Comparison of ENCODE assay signal across 27 mouse cellular contexts in the genomic region with DNA sequence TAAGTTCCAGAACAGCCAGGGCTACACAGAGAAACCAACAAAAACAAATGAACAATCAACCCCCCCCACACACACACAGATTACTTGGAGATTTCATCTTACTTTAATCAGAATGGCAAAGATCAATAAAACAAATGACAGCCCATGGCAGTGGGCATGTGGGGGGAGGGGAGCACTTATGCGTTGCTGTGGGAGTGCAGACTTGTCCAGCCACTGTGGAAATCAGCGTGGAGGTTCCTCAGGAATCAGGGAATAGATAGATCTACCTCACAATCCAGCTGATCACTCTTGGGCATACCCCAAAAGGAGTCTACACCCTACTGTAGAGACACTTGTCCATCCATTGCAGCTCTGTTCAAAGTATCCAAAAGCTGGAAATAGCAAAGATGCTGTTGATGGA. TPM values are rescaled to one million over a fixed set of nuclear protein-coding genes. Genes with fewer than 3 reads are reported as not detected.
DNase-seq lines count a peak whose midpoint lies in the region; ATAC-seq and TF ChIP-seq lines count a peak whose summit lies in the region.
"Had no signal": no experiment of that assay in that cellular context is flagged by ENCODE, and none has a peak within 500 bp of the region (broad histone marks: within the 10 kb centered on the region; RNA-seq: fewer than 3 reads in every experiment).

No protein-coding gene starts in this region.

- TF ChIP-seq CTCF in lung, adult 2 months (IDR thresholded peaks at IDR 0.05; ENCODE audit: insufficient read depth, low read length), result no peak
- no peak for TF ChIP-seq CTCF in embryonic fibroblast, embryonic 13.5 days (IDR thresholded peaks at IDR 0.05; ENCODE audit: borderline replicate concordance, insufficient read depth, low read length)

- ATAC-seq in forebrain, embryonic 11.5 days (replicated peaks; ENCODE audit: low FRiP score), result no peak
- no peak for ATAC-seq in forebrain, embryonic 13.5 days
- ATAC-seq: activated CD4-positive, CD25-positive, alpha-beta regulatory T cell, adult 4 months; CD4-positive, CD25-positive, alpha-beta regulatory T cell, adult 4 months; forebrain, embryonic 14.5 days; forebrain, embryonic 16.5 days; Patski had no signal

- H3K4me3 ChIP-seq in forebrain, embryonic 11.5 days (ENCODE audit: low read depth, low read length), result no peak overlapping the region
- no peak overlapping the region for H3K4me3 ChIP-seq in forebrain, embryonic 13.5 days
- H3K4me3 ChIP-seq in lung, adult 2 months (replicated peaks; ENCODE audit: extremely low read depth, low read depth, low read length), result no peak overlapping the region
- no peak overlapping the region for H3K4me3 ChIP-seq in embryonic fibroblast, embryonic 13.5 days (ENCODE audit: insufficient read depth, low read length)
- H3K4me3 ChIP-seq: embryonic facial prominence, embryonic 10.5 days; embryonic facial prominence, embryonic 12.5 days; erythroblast, embryonic 14.5 days; forebrain, embryonic 10.5 days had no signal

- WGBS in forebrain, embryonic 11.5 days, result 66% methylated on average over 2 of the region's 2 CpGs
- 63% methylated on average over 2 of the region's 2 CpGs for WGBS in forebrain, embryonic 13.5 days
- WGBS in lung, adult 2 months, result 53% methylated on average over 2 of the region's 2 CpGs

- H3K36me3 ChIP-seq in forebrain, embryonic 11.5 days (ENCODE audit: control insufficient read depth, insufficient read depth, low read length), result no peaks in the 10 kb centered on the region
- H3K36me3 ChIP-seq in forebrain, embryonic 13.5 days (ENCODE audit: poor library complexity, severe bottlenecking), result no peaks in the 10 kb centered on the region
- H3K36me3 ChIP-seq: forebrain, embryonic 10.5 days; G1E had no signal

- H3K4me2 ChIP-seq in forebrain, embryonic 11.5 days (ENCODE audit: low read depth, low read length, severe bottlenecking), result no peak overlapping the region
- no peak overlapping the region for H3K4me2 ChIP-seq in forebrain, embryonic 13.5 days
- H3K4me2 ChIP-seq: embryonic facial prominence, embryonic 12.5 days had no signal

- no peak overlapping the region for H3K27ac ChIP-seq in forebrain, embryonic 11.5 days (ENCODE audit: low read depth, low read length)
- H3K27ac ChIP-seq in forebrain, embryonic 13.5 days, result no peak overlapping the region
- H3K27ac ChIP-seq in embryonic fibroblast, embryonic 13.5 days (ENCODE audit: insufficient read depth, low read length), result no peak overlapping the region
- H3K27ac ChIP-seq: embryonic facial prominence, embryonic 10.5 days; embryonic facial prominence, embryonic 12.5 days; forebrain, embryonic 10.5 days had no signal

- no peaks in the 10 kb centered on the region for H3K9me3 ChIP-seq in forebrain, embryonic 11.5 days (ENCODE audit: control insufficient read depth, low read length)
- no peaks in the 10 kb centered on the region for H3K9me3 ChIP-seq in forebrain, embryonic 13.5 days (replicated peaks)
- H3K9me3 ChIP-seq: embryonic facial prominence, embryonic 10.5 days; embryonic facial prominence, embryonic 12.5 days; forebrain, embryonic 10.5 days; G1E had no signal

- H3K9ac ChIP-seq in forebrain, embryonic 11.5 days (ENCODE audit: low read length), result no peak overlapping the region
- no peak overlapping the region for H3K9ac ChIP-seq in forebrain, embryonic 13.5 days
- H3K9ac ChIP-seq: embryonic facial prominence, embryonic 12.5 days had no signal

- DNase-seq in forebrain, embryonic 11.5 days (ENCODE audit: low spot score), result peak; percentile 26
- DNase-seq in lung, adult 2 months, result no peak
- DNase-seq in lung, postnatal 14 days, result no peak
- DNase-seq in urinary bladder, postnatal 4 days (ENCODE audit: low spot score in 2 of 2), result no peak
- DNase-seq: adrenal gland, adult 8-10 months; adrenal gland, postnatal 14 days; adrenal gland, postnatal 36 days; B cell, adult 2 months; cerebellum, adult 11-12 months; cerebellum, adult 2 months; cerebellum, adult 9-10 months; cerebellum, postnatal 10 days; cerebellum, postnatal 25 days had no signal

- peaks cover 6% of the 10 kb centered on the region for H3K27me3 ChIP-seq in forebrain, embryonic 11.5 days (ENCODE audit: control insufficient read depth, insufficient read depth, low read length)
- H3K27me3 ChIP-seq in forebrain, embryonic 13.5 days, result peaks cover 15% of the 10 kb centered on the region

- 0 out of 2 replicates have a peak, but pooled peaks have one; percentile 23 for TF ChIP-seq POLR2A in lung, adult 2 months (IDR thresholded peaks at IDR 0.05; ENCODE audit: borderline replicate concordance, extremely low read depth, low read depth, low read length)
- peak; percentile 60 for TF ChIP-seq POLR2A in embryonic fibroblast, embryonic 13.5 days (IDR thresholded peaks at IDR 0.05; ENCODE audit: low read depth, low read length)

- H3K4me1 ChIP-seq in forebrain, embryonic 11.5 days (replicated peaks; ENCODE audit: control insufficient read depth, insufficient read depth, low read length), result peaks cover 3% of the 10 kb centered on the region; the same call in 1 of the 2 replicates
- peaks cover 11% of the 10 kb centered on the region for H3K4me1 ChIP-seq in forebrain, embryonic 13.5 days
- peaks cover 9% of the 10 kb centered on the region for H3K4me1 ChIP-seq in lung, adult 2 months (ENCODE audit: control insufficient read depth, insufficient read depth, low read length)
- peaks cover 15% of the 10 kb centered on the region for H3K4me1 ChIP-seq in embryonic fibroblast, embryonic 13.5 days (ENCODE audit: control insufficient read depth, insufficient read depth, low read length)

RNA-seq across cellular contexts. Expression of a gene that starts 8.4 kb away (rescaled TPM):
- 34.1 and 35.5 TPM in 2 replicates for polyA plus RNA-seq in forebrain, embryonic 11.5 days (2014; fragmentation: Nextera tagmentation; extraction: Ambion mirVana)
- polyA plus RNA-seq in forebrain, embryonic 13.5 days (2015; fragmentation: Nextera tagmentation; extraction: Ambion mirVana), result 13.6 and 14.5 TPM in 2 replicates
- polyA plus RNA-seq in lung, adult 2 months (2012; rRNA removed), result 131 and 150 TPM in 2 replicates
- 200 and 221 TPM in 2 replicates for polyA plus RNA-seq in embryonic fibroblast, embryonic 13.5 days (2011; ENCODE audit: insufficient read length, low read depth, missing spikeins)

RNA-seq across cellular contexts. Expression of a gene that starts 10.5 kb away (rescaled TPM):
- 0.35 TPM in 1 of 2 replicates, not detected in the other for polyA plus RNA-seq in forebrain, embryonic 11.5 days (2014; fragmentation: Nextera tagmentation; extraction: Ambion mirVana)
- polyA plus RNA-seq in forebrain, embryonic 13.5 days (2015; fragmentation: Nextera tagmentation; extraction: Ambion mirVana), result not detected in 2 replicates
- 0.09 and 0.24 TPM in 2 replicates for polyA plus RNA-seq in lung, adult 2 months (2012; rRNA removed)
- polyA plus RNA-seq in embryonic fibroblast, embryonic 13.5 days (2011; ENCODE audit: insufficient read length, low read depth, missing spikeins), result not detected in 2 replicates
- polyA plus RNA-seq: activated CD4-positive, CD25-positive, alpha-beta regulatory T cell, adult 4 months; cortical plate, adult 2 months; embryonic facial prominence, embryonic 14.5 days; forebrain, embryonic 10.5 days; forebrain, embryonic 14.5 days; forebrain, embryonic 16.5 days had no signal

RNA-seq across cellular contexts. Expression of a gene that starts 17.1 kb away (rescaled TPM):
- polyA plus RNA-seq in forebrain, embryonic 11.5 days (2014; fragmentation: Nextera tagmentation; extraction: Ambion mirVana), result 13.2 and 13.3 TPM in 2 replicates
- 9.5 and 11.3 TPM in 2 replicates for polyA plus RNA-seq in forebrain, embryonic 13.5 days (2015; fragmentation: Nextera tagmentation; extraction: Ambion mirVana)
- polyA plus RNA-seq in lung, adult 2 months (2012; rRNA removed), result 2.4 and 3.1 TPM in 2 replicates
- 9.1 and 9.8 TPM in 2 replicates for polyA plus RNA-seq in embryonic fibroblast, embryonic 13.5 days (2011; ENCODE audit: insufficient read length, low read depth, missing spikeins)

RNA-seq across cellular contexts. Expression of a gene that starts 17.8 kb away (rescaled TPM):
- polyA plus RNA-seq in forebrain, embryonic 11.5 days (2014; fragmentation: Nextera tagmentation; extraction: Ambion mirVana), result 11.8 and 13.3 TPM in 2 replicates
- polyA plus RNA-seq in forebrain, embryonic 13.5 days (2015; fragmentation: Nextera tagmentation; extraction: Ambion mirVana), result 11.0 and 12.2 TPM in 2 replicates
- polyA plus RNA-seq in lung, adult 2 months (2012; rRNA removed), result 41.3 and 45.2 TPM in 2 replicates
- 9.0 and 11.1 TPM in 2 replicates for polyA plus RNA-seq in embryonic fibroblast, embryonic 13.5 days (2011; ENCODE audit: insufficient read length, low read depth, missing spikeins)

RNA-seq across cellular contexts. Expression of a gene that starts 43.0 kb away (rescaled TPM):
- polyA plus RNA-seq in forebrain, embryonic 11.5 days (2014; fragmentation: Nextera tagmentation; extraction: Ambion mirVana), result 23.8 and 24.9 TPM in 2 replicates
- polyA plus RNA-seq in forebrain, embryonic 13.5 days (2015; fragmentation: Nextera tagmentation; extraction: Ambion mirVana), result 11.4 and 12.1 TPM in 2 replicates
- 59.4 and 59.9 TPM in 2 replicates for polyA plus RNA-seq in lung, adult 2 months (2012; rRNA removed)
- 17.9 and 21.1 TPM in 2 replicates for polyA plus RNA-seq in embryonic fibroblast, embryonic 13.5 days (2011; ENCODE audit: insufficient read length, low read depth, missing spikeins)
